Mouse (Mus musculus) naive thymus-derived CD4-positive, alpha-beta T cell, adult 5 months (primary cell): ENCODE data around the gene Iapp. TPM values are rescaled to one million over a fixed set of nuclear protein-coding genes. Genes with fewer than 3 reads are reported as not detected.

ENCODE experiments used
- polyA plus RNA-seq: library from polyadenylated mRNA; unstranded; fragments of 100-300 nt; shearing (Covaris generic); gene quantifications from one replicate; pipeline ENCODE4 v1.2.1, GENCODE M21; 2017

The Iapp gene
- not detected for polyA plus RNA-seq

DNA sequence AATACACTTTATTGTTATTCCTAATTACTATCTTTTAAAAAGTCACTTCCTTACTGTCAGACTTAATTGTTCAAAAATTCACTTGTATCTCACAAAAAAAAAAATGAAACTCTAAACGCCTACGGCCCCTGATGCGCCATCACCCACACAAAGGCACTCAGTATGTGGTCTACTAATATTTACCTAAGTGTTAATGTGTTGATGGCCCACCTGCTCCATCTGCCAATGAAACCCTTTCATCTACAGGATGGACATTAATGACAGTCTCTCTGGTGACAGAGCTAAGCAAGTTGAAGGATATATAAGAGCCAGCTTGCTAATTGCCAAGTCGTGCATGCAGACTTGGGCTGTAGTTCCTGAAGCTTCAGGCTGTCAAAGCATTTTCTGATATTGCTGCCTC lies at the start of gene Iapp:
Gene Iapp (plus strand): TSS at position 326 of the 400 bp plus-strand sequence.

DNA sequence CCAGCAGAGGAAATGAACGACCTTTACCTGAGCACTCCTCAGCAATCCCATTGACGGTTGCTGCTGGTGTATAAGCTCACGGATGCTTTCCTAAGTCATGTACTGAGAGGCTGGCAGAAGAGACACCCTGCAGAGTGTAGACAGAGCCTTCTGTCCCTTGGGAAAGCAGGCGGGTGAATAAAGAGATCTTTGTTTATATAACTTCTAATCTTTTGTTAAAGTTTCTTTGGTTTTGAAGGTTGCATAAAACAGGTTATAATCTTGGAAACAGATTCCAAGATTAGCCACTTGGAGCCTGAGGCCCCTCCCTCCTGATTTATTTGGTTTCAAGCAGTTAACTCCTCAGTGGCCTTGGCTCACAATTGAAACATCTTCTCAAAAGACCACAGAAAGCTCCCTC lies 24.7 kb downstream of the Iapp start, which contains the start of gene Slco1a5:
Gene Slco1a5 (minus strand): TSS at position 101 of the 400 bp plus-strand sequence.

DNA sequence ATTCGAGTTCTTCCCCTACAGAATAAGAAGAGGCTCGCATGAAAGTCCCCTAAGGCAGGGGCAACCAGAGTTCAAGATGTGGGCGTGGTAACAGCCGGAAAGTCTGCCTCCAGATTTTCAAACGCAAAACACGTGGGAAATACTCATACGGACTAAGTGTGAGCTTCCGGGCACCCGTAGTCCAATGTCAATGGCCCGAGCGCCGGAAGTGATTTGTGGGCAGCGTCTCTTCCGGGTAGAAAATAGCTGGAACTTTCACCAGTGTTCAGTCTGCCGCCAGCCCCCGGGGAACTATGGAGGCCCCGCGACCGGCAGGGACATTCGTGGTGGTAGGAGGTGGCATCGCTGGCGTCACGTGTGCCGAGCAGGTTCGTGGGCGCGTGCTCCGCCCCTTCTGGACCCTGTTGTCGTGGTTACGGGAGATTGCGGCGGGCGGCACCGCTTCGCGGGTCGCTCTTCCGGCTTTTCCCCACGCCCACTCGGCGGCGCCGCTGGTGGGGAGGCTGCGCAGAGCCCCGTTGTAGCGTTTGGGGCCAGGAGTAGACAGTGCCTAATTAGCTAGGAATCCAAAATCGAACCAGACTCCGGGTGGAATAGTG lies 47.3 kb downstream of the Iapp start, which contains the start of gene Pyroxd1:
Gene Pyroxd1 (plus strand): TSS at position 215 of the 599 bp plus-strand sequence.

Other genes with a start within 250 kb of the Iapp start
- 1.6 TPM for gene Slco1a6, start 89.9 kb upstream of the Iapp start, polyA plus RNA-seq
- not detected for gene Slco1a5, start 24.6 kb downstream of the Iapp start, polyA plus RNA-seq
- 20.3 TPM for gene Pyroxd1, start 47.2 kb downstream of the Iapp start, polyA plus RNA-seq
- gene Recql, start 88.7 kb downstream of the Iapp start, polyA plus RNA-seq, result 43.9 TPM
- gene Golt1b, start 88.8 kb downstream of the Iapp start, polyA plus RNA-seq, result 30.9 TPM
- not detected for gene Spx, start 115.0 kb downstream of the Iapp start, polyA plus RNA-seq
- not detected for gene Gys2, start 174.7 kb downstream of the Iapp start, polyA plus RNA-seq
- gene Ldhb, start 209.5 kb downstream of the Iapp start, polyA plus RNA-seq, result 66.7 TPM